Mouse (Mus musculus) limb, embryonic 13.5 days (tissue): ENCODE data around the gene Gadd45a. TPM values are rescaled to one million over a fixed set of nuclear protein-coding genes. Genes with fewer than 3 reads are reported as not detected.

ENCODE experiments used
- ATAC-seq: fragments of 200-750 bp; cut with Nextera tagmentation; 2 replicates; pipeline ENCODE4 v1.8.0; 2017; ENCODE audit warnings: low read depth, moderate number of reproducible peaks, moderate TSS enrichment; ENCODE audit not compliant: low FRiP score
- H3K27ac ChIP-seq: fragments of 300-500 bp; sonication (generic); 2 replicates; pipeline ENCODE4 v1.5.1; 2015; ENCODE audit warnings: inconsistent platforms, mild to moderate bottlenecking, moderate library complexity
- H3K27me3 ChIP-seq: fragments of 300-500 bp; sonication (generic); 2 replicates; pipeline ENCODE4 v1.6.1; 2015; ENCODE audit warnings: mild to moderate bottlenecking, inconsistent platforms
- H3K36me3 ChIP-seq: fragments of 300-500 bp; sonication (generic); 2 replicates; pipeline ENCODE4 v1.6.1; 2015; ENCODE audit warnings: inconsistent platforms, mild to moderate bottlenecking, moderate library complexity
- H3K4me1 ChIP-seq: fragments of 300-500 bp; sonication (generic); 2 replicates; pipeline ENCODE4 v1.6.1; 2015; ENCODE audit warnings: inconsistent platforms
- H3K4me2 ChIP-seq: fragments of 300-500 bp; sonication (generic); replicated peaks from 2 replicates; pipeline ENCODE4 v1.6.1; 2015; ENCODE audit warnings: inconsistent platforms, mild to moderate bottlenecking, moderate library complexity
- H3K4me3 ChIP-seq: fragments of 300-500 bp; sonication (generic); 2 replicates; pipeline ENCODE4 v1.5.1; 2015; ENCODE audit warnings: moderate library complexity, mild to moderate bottlenecking, inconsistent platforms
- H3K9ac ChIP-seq: fragments of 300-500 bp; sonication (generic); 2 replicates; pipeline ENCODE4 v1.6.1; 2015; ENCODE audit warnings: mild to moderate bottlenecking, inconsistent platforms
- H3K9me3 ChIP-seq: fragments of 300-500 bp; sonication (generic); 2 replicates; pipeline ENCODE4 v1.6.1; 2016; ENCODE audit warnings: inconsistent platforms
- WGBS: fragments of 180-500 bp; shearing (Covaris S2); methylation state at CpG from one replicate; pipeline ENCODE4 v1.1.7; 2015; 5-methylcytosine and 5-hydroxymethylcytosine counted together
- polyA plus RNA-seq: library from polyadenylated mRNA; unstranded; fragments of >200 nt; fragmentation: Nextera tagmentation; extraction: Ambion mirVana; gene quantifications from 2 replicates; pipeline ENCODE4 v1.2.1, GENCODE M21; 2015

Gadd45a gene
- polyA plus RNA-seq, 1 experiment from 2014 or later = 18.1 TPM

DNA sequence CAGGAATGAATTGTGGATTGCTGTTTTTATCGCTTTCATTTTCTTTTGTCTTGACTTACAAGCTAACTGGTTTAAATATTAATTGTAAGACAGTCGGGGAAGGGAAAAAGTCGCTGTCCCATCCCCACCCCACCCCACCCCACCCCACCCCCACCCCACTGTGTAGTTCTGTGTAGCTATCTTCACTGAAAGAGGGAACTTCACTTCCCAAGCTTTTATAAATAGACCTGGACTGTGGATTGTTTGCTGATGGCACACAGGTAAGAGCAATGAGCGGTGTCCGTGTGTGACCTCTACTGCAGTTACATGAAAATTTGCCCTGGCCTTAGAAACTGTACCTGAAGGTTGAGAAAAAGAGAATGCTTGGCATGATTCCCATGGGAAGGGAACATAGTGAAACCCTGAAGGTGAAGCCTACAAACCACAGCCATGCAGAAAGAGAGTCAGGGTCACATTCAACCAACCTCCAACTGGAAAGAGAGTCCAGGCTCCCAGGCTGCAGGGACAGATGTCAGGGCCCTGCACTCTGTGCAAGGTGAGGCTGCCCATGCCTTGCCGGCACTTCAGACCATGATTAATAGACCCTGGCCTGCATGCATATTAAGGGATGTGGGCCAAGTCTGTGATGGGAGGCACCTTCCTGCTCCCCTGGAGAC, 23.8 kb downstream of the Gadd45a start:
- Histone ChIP-seq H3K27ac (no peak overlapping the region), H3K9me3 (no peaks in the 10 kb centered on the region), H3K27me3 (no peaks in the 10 kb centered on the region), H3K9ac (no peak overlapping the region), H3K4me1 (peaks cover 26% of the 10 kb centered on the region), H3K4me3 (no peak overlapping the region), H3K4me2 (no peak overlapping the region), H3K36me3 (no peaks in the 10 kb centered on the region; the same call in 1 of the 2 replicates)
- ATAC-seq = no peak
- 84% methylated on average over 6 of the region's 6 CpGs for WGBS

DNA sequence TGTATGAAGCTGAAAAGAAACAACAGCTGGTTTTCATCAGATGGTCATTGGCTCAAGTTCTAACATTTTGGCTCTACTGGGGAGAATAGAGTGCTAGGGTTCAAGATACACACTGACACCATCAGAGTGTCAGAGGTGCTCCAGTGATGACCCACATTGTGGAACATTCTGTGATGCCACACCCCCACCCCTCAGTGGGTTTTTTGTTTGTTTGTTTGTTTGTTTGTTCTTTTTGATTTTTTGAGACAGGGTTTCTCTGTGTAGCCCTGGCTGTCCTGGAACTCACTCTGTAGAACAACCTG, 26.1 kb downstream of the Gadd45a start:
- H3K27me3 ChIP-seq = no peaks in the 10 kb centered on the region
- no peak overlapping the region for H3K27ac ChIP-seq
- H3K9me3 ChIP-seq = no peaks in the 10 kb centered on the region
- no peak for ATAC-seq
- H3K4me1 ChIP-seq = peaks cover 13% of the 10 kb centered on the region
- H3K4me3 ChIP-seq = no peak overlapping the region
- no peak overlapping the region for H3K9ac ChIP-seq
- no peaks in the 10 kb centered on the region for H3K36me3 ChIP-seq
- H3K4me2 ChIP-seq = no peak overlapping the region

DNA sequence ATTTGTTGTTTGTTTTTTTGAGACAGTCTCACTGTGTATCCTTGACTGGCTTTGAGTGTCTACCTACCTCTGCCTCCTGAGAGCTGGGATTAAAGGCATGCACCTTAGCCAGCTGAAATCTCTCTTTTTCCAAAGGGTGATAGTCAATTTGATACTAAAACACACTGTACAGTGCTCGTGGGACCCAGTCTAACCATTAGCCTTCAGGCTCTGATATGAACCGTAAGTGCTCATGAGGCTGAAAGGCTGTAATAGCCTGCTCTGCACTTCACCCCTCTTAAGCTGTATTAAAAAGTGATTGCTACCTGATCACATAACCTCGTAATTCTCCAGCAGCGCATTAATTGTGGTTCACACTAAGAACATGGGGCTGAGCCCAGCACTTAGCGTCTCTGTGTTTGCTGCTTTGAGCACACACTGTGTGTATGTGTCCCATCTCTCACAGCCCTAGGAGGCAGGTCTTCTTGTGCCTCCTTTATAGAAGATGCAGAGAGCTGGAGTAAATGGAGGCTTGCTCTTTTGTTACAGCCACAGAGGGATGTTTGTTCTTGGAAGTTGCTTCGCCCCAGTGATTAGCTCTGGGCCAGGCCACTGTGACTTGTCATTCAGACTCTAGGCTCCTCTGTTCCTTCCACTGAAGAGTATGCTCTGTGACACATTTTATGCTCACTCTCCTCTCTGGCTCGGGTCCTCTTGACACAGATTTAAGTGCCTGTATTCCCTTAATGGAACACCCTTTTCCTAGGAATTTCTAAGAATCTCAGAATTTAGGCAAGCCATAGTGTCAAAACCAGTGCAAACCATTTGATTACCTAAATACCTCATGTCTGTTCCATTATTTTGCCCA, 26.7 kb downstream of the Gadd45a start:
- no peak overlapping the region for H3K4me2 ChIP-seq
- H3K36me3 ChIP-seq = no peaks in the 10 kb centered on the region
- peaks cover 8% of the 10 kb centered on the region for H3K4me1 ChIP-seq
- 58% methylated on average over 7 of the region's 7 CpGs for WGBS
- no peaks in the 10 kb centered on the region for H3K27me3 ChIP-seq
- no peak for ATAC-seq
- no peaks in the 10 kb centered on the region for H3K9me3 ChIP-seq
- no peak overlapping the region for H3K27ac ChIP-seq
- H3K9ac ChIP-seq = no peak overlapping the region
- no peak overlapping the region for H3K4me3 ChIP-seq

DNA sequence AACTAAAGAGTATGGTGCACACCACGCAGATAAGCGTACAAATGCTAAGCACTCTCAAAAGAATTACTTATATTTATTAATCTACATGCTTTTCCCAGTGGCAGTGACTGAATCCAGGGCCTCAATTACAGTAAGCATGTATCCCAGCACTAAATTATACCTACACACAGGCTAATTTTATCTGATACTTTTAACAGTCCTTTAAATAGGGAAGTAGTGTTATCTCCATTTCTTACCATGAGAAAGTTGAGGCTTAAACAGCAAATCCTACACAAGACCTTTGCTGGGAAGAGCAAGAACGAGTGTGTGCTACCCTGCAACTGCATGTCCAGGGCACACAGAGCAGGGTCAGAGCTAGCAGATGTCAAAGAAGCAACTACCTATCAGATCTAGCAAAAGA, 27.4 kb downstream of the Gadd45a start:
- 91% methylated on average over 3 of the region's 3 CpGs for WGBS
- H3K9me3 ChIP-seq = no peaks in the 10 kb centered on the region
- no peak overlapping the region for H3K4me3 ChIP-seq
- no peak overlapping the region for H3K9ac ChIP-seq
- no peaks in the 10 kb centered on the region for H3K27me3 ChIP-seq
- no peak overlapping the region for H3K27ac ChIP-seq
- H3K4me1 ChIP-seq = peaks cover 7% of the 10 kb centered on the region
- no peak overlapping the region for H3K4me2 ChIP-seq
- no peak for ATAC-seq
- no peaks in the 10 kb centered on the region for H3K36me3 ChIP-seq

DNA sequence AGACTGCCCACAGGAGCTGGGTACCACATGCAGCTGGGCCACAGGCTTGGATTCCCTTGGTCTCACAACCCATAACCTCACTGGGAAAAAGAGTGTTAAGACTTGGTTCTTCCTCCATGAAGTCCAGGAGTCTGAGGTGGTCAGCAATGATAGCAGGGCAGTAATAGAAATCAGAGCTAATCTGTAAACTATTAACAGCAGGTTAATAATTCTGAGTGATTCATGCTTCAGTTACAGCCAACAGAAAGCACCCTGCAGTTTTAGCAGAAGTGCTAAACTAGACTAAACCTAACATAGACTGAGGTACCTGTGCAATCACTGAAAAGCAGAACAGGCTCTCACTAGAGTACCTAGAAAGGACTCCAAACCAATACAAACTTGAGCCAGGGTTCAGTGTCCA, 37.5 kb downstream of the Gadd45a start:
- H3K9me3 ChIP-seq = no peaks in the 10 kb centered on the region
- no peaks in the 10 kb centered on the region for H3K4me1 ChIP-seq
- no peak overlapping the region for H3K9ac ChIP-seq
- H3K4me3 ChIP-seq = no peak overlapping the region
- ATAC-seq = no peak
- H3K27me3 ChIP-seq = no peaks in the 10 kb centered on the region
- H3K4me2 ChIP-seq = no peak overlapping the region
- H3K27ac ChIP-seq = no peak overlapping the region
- no peaks in the 10 kb centered on the region for H3K36me3 ChIP-seq

- H3K9ac ChIP-seq = no peak overlapping the region
- H3K4me1 ChIP-seq = no peaks in the 10 kb centered on the region
- no peak overlapping the region for H3K27ac ChIP-seq
- H3K9me3 ChIP-seq = no peaks in the 10 kb centered on the region
- no peaks in the 10 kb centered on the region for H3K36me3 ChIP-seq
- no peaks in the 10 kb centered on the region for H3K27me3 ChIP-seq
- H3K4me3 ChIP-seq = no peak overlapping the region
- H3K4me2 ChIP-seq = no peak overlapping the region
- WGBS = 89% methylated on average over 2 of the region's 2 CpGs
- ATAC-seq = no peak
These were observed 38.6 kb downstream of the Gadd45a start for GRCm38 (mm10) chr6:66998645-66999044.

DNA sequence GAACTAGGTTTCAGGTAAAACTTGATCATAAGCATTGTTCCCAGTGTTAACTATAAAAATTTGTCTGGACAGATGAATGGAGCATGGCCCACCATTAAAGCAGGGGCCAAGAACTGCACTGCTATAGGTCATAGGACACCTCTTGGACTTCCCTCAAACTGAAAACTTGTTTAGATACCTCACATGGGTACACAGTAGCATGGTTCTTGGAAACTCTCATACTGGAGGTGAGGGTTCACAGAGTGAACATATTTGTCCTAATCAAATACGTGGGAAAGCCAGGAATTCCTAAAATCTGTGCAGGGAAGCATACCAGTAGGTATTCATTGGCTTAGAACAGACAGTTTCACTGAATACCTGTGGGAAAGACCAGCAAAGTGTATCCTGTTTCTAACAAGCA, 41.0 kb downstream of the Gadd45a start:
- no peak overlapping the region for H3K4me3 ChIP-seq
- no peaks in the 10 kb centered on the region for H3K4me1 ChIP-seq
- H3K36me3 ChIP-seq = no peaks in the 10 kb centered on the region
- H3K9ac ChIP-seq = no peak overlapping the region
- ATAC-seq = no peak
- WGBS = 88% methylated on average over 1 of the region's 1 CpGs
- no peaks in the 10 kb centered on the region for H3K27me3 ChIP-seq
- no peak overlapping the region for H3K4me2 ChIP-seq
- no peaks in the 10 kb centered on the region for H3K9me3 ChIP-seq
- no peak overlapping the region for H3K27ac ChIP-seq

DNA sequence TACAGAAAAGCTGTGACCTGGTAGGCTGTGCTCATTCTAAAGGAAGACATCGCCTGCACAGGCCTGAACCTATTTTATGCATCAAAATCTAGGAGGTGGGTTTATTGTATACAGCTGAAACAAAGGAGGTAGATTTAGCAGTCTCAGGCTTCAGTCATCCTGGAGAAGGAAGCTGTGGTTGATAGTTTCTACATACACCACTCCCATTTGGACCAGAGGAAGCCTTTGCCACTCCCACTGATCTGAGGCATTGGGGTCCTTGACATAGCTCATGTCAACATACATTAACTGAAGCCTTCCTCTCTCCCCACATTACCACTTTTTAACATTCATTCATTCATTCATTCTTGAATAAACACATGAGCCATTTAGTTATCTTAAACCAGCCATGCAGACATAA, 41.4 kb downstream of the Gadd45a start:
- 97% methylated on average over 1 of the region's 1 CpGs for WGBS
- H3K9me3 ChIP-seq = no peaks in the 10 kb centered on the region
- no peaks in the 10 kb centered on the region for H3K4me1 ChIP-seq
- ATAC-seq = no peak
- H3K4me2 ChIP-seq = no peak overlapping the region
- no peaks in the 10 kb centered on the region for H3K36me3 ChIP-seq
- H3K27ac ChIP-seq = no peak overlapping the region
- no peak overlapping the region for H3K9ac ChIP-seq
- no peak overlapping the region for H3K4me3 ChIP-seq
- H3K27me3 ChIP-seq = no peaks in the 10 kb centered on the region

DNA sequence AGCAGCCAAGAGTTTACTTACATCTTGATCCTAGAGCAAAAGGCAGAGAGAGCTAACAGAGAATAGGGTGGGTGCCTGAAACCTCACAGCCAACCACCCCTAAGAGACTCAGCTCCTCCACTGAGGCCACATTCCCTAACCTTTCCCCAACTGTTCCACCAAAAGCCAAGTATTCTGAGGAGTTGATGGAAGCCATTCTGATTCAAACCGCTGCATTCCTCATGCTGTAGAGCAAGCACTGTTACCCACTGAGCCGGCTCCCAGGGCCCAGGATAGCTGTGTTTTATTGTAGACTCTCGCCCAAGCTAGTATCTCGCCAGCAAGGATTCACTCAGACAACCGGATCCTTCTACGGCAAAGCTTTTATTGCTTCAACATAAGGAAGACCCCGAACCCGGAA, 42.3 kb downstream of the Gadd45a start:
- Histone ChIP-seq H3K27me3 (no peaks in the 10 kb centered on the region), H3K27ac (no peak overlapping the region), H3K4me1 (no peaks in the 10 kb centered on the region), H3K4me3 (no peak overlapping the region), H3K36me3 (no peaks in the 10 kb centered on the region), H3K4me2 (no peak overlapping the region), H3K9me3 (no peaks in the 10 kb centered on the region), H3K9ac (no peak overlapping the region)
- WGBS = 93% methylated on average over 8 of the region's 8 CpGs
- no peak for ATAC-seq

GRCm38 (mm10) chr6:66992786-66993185, 44.5 kb downstream of the Gadd45a start:
- no peaks in the 10 kb centered on the region for H3K9me3 ChIP-seq
- no peaks in the 10 kb centered on the region for H3K27me3 ChIP-seq
- peaks cover 6% of the 10 kb centered on the region for H3K4me1 ChIP-seq
- ATAC-seq = no peak
- H3K27ac ChIP-seq = no peak overlapping the region
- 89% methylated on average over 8 of the region's 8 CpGs for WGBS
- H3K36me3 ChIP-seq = no peaks in the 10 kb centered on the region
- no peak overlapping the region for H3K4me3 ChIP-seq
- no peak overlapping the region for H3K4me2 ChIP-seq
- no peak overlapping the region for H3K9ac ChIP-seq

- peaks cover 10% of the 10 kb centered on the region for H3K4me1 ChIP-seq
- H3K27me3 ChIP-seq = no peaks in the 10 kb centered on the region
- no peak overlapping the region for H3K9ac ChIP-seq
- H3K4me3 ChIP-seq = no peak overlapping the region
- WGBS = 84% methylated on average over 9 of the region's 9 CpGs
- ATAC-seq = no peak
- no peak overlapping the region for H3K4me2 ChIP-seq
- no peaks in the 10 kb centered on the region for H3K9me3 ChIP-seq
- no peak overlapping the region for H3K27ac ChIP-seq
- no peaks in the 10 kb centered on the region for H3K36me3 ChIP-seq
These were observed 45.0 kb downstream of the Gadd45a start for GRCm38 (mm10) chr6:66992232-66992631.

DNA sequence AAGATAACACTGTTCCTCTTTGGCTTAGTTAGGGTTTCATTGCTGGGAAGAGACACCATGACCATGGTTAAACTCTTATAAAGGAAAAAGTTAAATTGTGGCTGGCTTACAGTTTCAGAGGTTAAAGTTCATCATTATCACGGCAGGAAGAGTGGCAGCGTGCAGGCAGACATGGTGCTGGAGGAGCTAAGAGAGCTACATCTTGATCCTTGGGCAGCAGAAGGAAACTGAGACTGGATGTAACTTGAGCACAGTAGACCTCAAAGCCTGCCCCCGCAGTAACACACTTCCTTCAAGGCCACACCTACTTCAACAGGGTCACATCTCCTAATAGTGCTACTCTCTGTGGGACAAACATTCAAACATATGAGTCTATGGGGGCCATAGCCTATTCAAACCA, 47.7 kb downstream of the Gadd45a start:
- Histone ChIP-seq H3K4me3 (no peak overlapping the region), H3K4me1 (peaks cover 10% of the 10 kb centered on the region), H3K4me2 (no peak overlapping the region), H3K9me3 (no peaks in the 10 kb centered on the region), H3K36me3 (no peaks in the 10 kb centered on the region), H3K27me3 (no peaks in the 10 kb centered on the region), H3K9ac (no peak overlapping the region), H3K27ac (no peak overlapping the region)
- 49% methylated on average over 3 of the region's 3 CpGs for WGBS
- ATAC-seq = no peak

- H3K9ac ChIP-seq = no peak overlapping the region
- H3K4me3 ChIP-seq = no peak overlapping the region
- no peak overlapping the region for H3K4me2 ChIP-seq
- 68% methylated on average over 6 of the region's 6 CpGs for WGBS
- no peaks in the 10 kb centered on the region for H3K36me3 ChIP-seq
- no peak overlapping the region for H3K27ac ChIP-seq
- H3K9me3 ChIP-seq = no peaks in the 10 kb centered on the region
- H3K4me1 ChIP-seq = peaks cover 10% of the 10 kb centered on the region
- no peaks in the 10 kb centered on the region for H3K27me3 ChIP-seq
- ATAC-seq = no peak
These were observed 48.2 kb downstream of the Gadd45a start for GRCm38 (mm10) chr6:66989037-66989436.
